Mouse (Mus musculus) ES-E14 (cell line): Measurements from ENCODE around the gene Grrp1.

ENCODE experiments used
- MAFK ChIP-seq: IDR thresholded peaks from 2 replicates; pipeline ENCODE4 v1.6.1; 2014; ENCODE audit warnings: mild to moderate bottlenecking, low read depth, low read length, inconsistent platforms; ENCODE audit not compliant: insufficient read depth
- ZC3H11A ChIP-seq: IDR thresholded peaks from 2 replicates; pipeline ENCODE4 v1.6.1; 2012; ENCODE audit warnings: low read depth, mild to moderate bottlenecking, inconsistent platforms, low read length, borderline replicate concordance

GRCm38 (mm10) chr4:134265860-134266585, 12.1 kb upstream of the Grrp1 start:
- TF ChIP-seq ZC3H11A (no peak), MAFK (no peak)
